Mouse (Mus musculus): ENCODE data around the gene Kcnma1.

- no peak for TF ChIP-seq CTCF (IDR thresholded peaks at IDR 0.05; ENCODE audit: insufficient read depth, low read depth, low read length)
- no peak for TF ChIP-seq POLR2A (IDR thresholded peaks at IDR 0.05; ENCODE audit: insufficient read depth, low read depth, low read length)
These were observed 159.3 kb downstream of the Kcnma1 start for GRCm38 (mm10) chr14:23854946-23855345.

All from olfactory bulb, adult 2 months (tissue).